Mouse (Mus musculus): ENCODE data around the gene Lrrc49.

The Lrrc49 gene

DNA sequence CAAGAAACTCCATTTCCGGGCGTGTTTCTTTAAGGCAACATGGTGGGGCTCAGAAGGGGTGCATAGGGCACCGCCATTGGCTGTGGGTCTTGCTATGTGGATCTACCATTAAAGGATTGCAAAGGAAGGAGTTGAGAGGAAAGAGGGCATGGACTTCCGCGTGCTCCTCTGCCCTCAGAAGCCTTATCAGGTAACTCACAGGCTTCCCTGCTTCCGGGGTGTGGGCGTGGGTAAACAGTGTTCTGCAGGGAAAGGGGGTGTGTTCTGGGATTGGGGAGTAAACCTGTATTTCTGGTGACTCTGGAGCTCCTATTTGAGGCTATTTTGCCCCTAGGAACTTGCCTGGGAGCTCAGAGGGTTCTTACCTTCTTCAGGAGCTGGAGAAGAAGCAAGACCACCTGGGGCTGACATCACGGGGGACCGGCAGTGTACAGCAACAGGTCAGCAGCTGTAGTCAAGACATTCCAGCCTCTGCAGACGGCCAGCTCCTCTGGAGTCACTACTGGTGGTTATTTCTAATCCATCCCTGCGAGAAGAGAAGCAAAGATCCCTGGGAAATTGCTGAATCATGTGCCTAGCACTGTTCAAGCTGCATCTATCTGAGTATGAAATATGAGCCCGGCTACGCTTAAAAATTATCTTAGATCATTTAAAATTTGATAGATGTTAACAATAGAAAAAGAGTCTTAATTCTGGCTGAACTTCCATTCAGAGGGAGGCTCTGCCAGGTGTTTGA lies 142.4 kb downstream of the Lrrc49 start:
- DNase-seq (ENCODE audit: extremely low read depth, low read depth): peak; percentile 93

DNA sequence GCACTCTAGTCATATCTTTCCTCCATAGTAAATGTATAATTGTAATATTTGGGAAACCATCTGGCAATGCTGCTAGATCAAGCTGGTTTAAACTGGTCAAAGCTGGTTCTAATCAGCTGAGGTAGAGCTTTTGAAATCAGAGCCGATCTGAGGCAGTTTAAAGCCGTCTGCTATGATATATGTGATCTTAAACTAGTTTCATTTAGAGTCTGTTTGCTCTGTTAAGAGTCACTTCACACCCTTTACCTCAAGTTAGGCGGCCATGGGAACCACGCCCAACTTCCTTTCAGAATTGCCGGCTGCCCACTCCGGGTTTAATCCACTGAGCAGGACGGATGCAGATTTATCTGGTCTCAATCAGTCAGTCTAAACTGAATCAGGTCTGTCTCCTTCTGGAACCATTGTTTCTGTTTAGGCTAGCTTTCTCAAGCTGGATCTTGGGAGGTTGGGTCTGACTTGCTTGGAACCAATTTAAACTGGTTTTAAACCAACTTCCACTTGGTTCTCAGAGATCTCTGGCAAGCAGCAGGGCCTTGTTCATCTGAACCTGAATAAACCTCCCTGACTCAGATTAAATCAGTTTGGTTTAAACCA lies 144.4 kb downstream of the Lrrc49 start:
- no peak for DNase-seq (ENCODE audit: extremely low read depth, low read depth)

DNA sequence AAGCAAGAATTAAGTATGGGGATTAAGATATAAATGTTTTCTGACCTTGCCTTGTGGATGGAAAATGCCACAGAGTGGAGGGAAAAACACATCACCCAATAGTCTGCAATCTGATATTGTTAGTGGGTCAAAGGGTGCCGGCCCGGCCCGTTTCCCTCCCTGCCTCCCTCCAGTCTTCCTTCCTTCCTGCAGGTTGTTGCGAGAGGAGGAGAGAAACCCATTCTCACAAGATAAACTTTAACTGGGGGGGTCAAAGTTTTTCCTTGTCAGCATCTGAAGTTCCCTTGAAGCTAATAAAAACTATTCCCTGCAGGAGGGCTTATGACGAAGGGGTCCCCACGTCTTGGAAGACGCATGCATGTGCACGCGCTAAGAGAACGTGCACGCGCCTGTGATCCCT lies 157.6 kb downstream of the Lrrc49 start:
- no peak for DNase-seq (ENCODE audit: extremely low read depth, low read depth)

DNA sequence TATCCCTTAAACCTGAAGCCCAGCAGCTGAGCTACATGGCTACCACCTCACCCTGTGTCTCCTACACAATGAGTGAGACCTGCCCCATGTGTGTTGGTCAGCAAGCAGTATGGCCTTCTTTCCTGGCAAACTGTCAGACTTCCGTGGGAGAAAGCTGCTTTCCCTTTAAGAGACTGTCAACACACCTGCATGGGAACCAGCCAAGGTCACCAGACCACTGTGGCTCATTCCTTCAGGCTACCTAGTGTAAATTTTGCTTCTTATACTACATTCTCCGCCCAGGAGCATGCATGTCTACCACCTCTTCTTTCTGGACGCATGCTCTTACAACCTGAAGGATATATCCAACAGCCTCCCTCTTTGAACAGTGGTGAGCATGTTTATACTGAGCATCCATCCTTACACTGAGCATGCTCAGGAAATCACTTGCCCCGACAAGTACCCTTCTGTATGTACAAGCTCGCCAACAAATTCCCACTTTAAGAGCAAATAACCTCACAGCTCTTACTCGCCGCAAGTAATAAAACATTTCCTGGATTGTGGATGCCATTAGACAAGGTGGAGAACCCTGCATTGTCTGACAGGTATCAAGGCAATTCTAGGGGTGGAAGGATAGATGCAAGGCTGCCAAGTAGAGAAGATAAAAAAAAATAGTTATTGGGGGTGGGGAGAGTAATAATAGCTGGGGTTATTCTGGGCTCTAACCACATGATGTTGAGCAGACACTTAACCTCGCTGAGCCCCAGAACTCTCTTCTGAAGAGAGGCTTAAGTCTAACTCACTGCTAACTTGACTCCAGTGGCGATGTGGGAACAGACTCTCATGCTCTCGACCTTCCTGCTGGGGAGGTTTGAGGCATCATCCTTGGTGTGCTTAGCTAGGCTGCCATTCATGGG lies 158.4 kb downstream of the Lrrc49 start:
- no peak for DNase-seq (ENCODE audit: extremely low read depth, low read depth)

DNA sequence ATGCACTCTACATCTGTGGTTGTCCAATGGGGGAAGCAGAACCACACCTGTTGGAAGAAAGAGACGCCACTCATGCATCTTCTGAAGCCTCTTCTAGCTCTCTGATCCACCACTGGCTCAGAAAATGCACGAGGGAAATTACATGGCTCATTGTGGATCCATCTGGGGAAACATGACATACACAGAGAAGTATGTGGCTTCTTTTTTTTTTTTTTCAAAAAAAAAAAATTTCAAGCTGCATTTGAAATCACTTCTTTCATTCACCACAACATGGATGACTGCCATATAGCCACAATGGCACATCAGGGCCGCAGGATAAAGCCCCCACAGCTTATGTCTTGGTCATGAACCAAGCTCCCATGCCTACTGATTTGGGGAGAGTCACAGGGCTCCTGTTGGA lies 159.7 kb downstream of the Lrrc49 start:
- DNase-seq (ENCODE audit: extremely low read depth, low read depth): no peak

DNA sequence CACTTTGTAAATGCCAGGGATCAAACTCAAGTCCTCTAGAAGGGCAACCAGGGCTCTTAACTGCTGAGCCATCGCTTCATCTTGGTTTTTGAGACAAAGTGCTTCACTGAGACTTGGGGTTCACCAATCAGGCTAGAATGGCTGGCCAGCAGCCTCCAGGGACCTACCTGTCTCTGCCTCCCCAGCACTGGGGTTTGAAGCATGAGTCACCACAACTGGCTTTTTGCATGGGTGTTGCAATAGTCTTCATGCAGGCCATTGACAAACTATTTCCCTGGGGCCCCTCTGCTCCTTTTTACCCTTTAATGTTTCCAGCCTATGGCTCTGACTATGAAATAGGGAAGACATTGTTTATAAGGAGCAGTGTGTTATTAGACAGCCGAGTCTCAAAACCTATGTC lies 160.1 kb downstream of the Lrrc49 start:
- no peak for DNase-seq (ENCODE audit: extremely low read depth, low read depth)

DNA sequence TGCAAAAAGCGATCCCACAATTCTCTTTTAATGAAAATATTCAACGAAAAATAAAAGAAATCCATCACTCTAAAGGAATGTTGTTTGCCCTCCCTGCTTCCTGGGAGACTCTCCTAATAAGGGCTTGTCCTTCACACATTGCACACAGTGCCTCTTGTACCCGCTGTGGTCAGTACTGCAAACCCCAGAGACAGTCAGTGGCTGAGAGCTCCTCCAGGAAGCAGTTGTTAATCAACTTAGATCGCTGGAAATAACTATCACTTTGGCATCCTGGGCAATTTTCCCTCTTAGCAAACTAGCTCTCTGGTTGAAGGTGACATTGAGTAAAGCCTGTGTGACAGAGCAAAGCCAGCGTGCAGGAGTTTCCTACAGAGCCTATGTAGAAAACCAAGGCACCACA lies 160.9 kb downstream of the Lrrc49 start:
- DNase-seq (ENCODE audit: extremely low read depth, low read depth): no peak

DNA sequence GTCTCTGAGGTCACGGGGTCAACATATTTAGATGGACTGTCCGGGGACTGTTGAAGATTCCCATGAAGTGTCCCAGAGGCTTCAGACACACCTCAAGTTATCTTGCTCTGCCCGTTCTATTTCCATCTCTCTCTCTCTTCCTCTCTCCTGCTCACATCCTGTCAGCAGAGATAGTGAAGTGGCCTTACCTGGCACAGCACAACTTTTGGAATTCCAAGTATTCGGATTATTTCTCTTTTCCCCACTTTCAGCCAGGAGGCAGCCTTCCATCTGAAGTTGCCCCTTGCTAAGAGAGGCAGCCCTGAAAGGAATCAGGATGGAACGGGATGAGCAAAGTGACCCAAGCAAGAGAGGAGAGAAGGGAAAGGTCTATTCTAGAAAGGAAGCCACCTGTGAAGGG lies 161.8 kb downstream of the Lrrc49 start:
- DNase-seq (ENCODE audit: extremely low read depth, low read depth): no peak

DNA sequence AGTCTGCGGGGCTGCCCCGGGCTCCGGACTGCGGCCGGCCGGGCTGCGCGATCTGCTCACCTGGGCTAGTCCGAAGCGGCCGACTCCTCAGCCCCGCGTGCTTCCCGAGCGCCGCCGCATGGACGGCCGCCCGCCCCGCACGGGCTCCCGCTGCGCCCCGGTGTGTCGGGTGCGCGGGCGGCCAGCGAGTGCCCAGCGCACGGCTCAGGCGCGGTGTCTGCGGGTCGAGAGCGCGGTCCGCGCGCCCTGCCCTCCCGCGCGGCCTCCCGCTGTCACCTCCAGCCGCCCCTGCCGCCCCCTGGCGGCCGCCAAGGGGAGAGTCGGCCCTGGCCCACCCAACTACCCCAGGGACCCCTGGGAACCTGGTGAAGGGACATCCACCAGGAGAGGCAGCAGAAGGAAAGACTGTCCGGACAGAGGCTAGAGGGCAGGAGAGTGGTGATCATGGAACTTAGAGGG lies 166.1 kb downstream of the Lrrc49 start, which contains the start of gene Thsd4:
Gene Thsd4, minus strand, starts transcription at position 241 of the 459 bp plus-strand sequence.
- DNase-seq (ENCODE audit: extremely low read depth, low read depth): no peak

DNA sequence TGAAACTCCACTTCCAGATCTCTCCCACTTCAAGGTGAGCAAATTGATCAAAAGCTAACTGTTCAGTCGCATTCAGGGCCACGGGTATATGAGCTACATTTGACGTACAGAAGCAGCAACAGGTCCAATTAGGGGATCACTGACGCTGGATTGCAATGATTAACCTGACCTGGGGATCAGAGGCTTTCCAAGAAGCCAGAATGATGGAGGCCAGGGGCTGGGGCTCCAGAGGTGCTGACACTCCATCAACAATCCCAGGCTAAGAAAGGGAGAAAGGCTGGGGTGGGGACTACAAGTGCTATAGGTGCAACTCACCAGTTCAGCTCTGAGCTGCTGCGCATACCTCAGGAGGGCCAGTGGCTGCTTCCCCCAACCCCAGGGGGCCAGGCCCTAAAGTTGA lies 166.8 kb downstream of the Lrrc49 start:
- no peak for DNase-seq (ENCODE audit: extremely low read depth, low read depth)

DNA sequence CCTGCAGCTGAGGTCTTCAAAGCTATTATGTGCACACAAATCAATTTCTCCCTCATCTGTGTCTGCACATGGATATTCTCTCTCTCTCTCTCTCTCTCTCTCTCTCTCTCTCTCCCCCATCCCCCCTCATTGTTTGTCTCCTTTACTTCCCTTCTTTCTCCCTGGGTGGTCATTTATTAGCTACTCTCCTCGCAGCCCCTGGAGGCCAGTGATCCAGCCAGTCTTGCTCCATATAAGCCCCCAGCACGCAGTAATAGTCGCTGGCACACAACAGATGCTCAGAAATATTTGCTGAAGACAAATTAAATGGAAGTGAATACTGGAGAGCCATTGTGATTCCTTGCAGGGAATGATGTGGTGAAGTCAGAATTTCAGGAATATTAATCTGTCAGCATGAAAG lies 168.4 kb downstream of the Lrrc49 start:
- DNase-seq (ENCODE audit: extremely low read depth, low read depth): no peak
